22 mouse cellular contexts compared by ENCODE assay signal in the genomic region with DNA sequence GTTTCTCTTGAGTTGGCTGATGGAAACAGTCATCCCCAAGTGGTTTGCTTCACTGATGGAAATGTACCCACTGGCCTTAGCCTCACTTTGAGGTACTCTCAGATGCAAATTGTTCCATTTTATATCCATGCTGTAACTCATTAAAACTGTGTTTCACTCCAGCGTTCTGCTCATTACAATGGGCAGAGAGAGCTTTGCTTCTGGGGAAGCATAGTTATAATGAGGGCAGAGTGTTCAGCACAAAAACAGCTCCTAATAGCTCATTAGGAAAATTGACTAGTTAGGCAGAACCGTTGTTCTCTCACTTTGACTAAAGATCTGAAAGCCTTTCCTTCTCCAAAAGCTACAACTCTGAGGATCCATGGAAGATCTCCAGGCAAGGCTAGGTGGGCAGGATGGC.
DNase-seq lines count a peak whose midpoint lies in the region; ATAC-seq and TF ChIP-seq lines count a peak whose summit lies in the region.
"Had no signal": no experiment of that assay in that cellular context is flagged by ENCODE, and none has a peak within 500 bp of the region (broad histone marks: within the 10 kb centered on the region; RNA-seq: fewer than 3 reads in every experiment).

No protein-coding gene starts in this region.

- no peaks in the 10 kb centered on the region for H3K27me3 ChIP-seq in hindbrain, embryonic 14.5 days (ENCODE audit: control insufficient read depth, insufficient read depth, low read length)
- H3K27me3 ChIP-seq in hindbrain, embryonic 10.5 days (ENCODE audit: insufficient read depth, poor library complexity, severe bottlenecking): no peaks in the 10 kb centered on the region
- no peaks in the 10 kb centered on the region for H3K27me3 ChIP-seq in forebrain, embryonic 13.5 days
- H3K27me3 ChIP-seq in forebrain, postnatal 0 days (ENCODE audit: insufficient read depth, low read length): no peaks in the 10 kb centered on the region
- H3K27me3 ChIP-seq in kidney, embryonic 16.5 days (ENCODE audit: insufficient read depth, low read length): no peaks in the 10 kb centered on the region
- H3K27me3 ChIP-seq: CH12.LX; embryonic facial prominence, embryonic 13.5 days; heart, embryonic 13.5 days; hindbrain, embryonic 12.5 days had no signal

- no peak overlapping the region for H3K27ac ChIP-seq in hindbrain, embryonic 14.5 days
- no peak overlapping the region for H3K27ac ChIP-seq in hindbrain, embryonic 10.5 days
- H3K27ac ChIP-seq in forebrain, embryonic 13.5 days: no peak overlapping the region
- no peak overlapping the region for H3K27ac ChIP-seq in forebrain, postnatal 0 days (ENCODE audit: low read depth, low read length)
- no peak overlapping the region for H3K27ac ChIP-seq in kidney, embryonic 16.5 days (ENCODE audit: low read length)
- H3K27ac ChIP-seq: embryonic facial prominence, embryonic 13.5 days; gastrocnemius, adult 2 months; heart, embryonic 13.5 days; hindbrain, embryonic 12.5 days; hindbrain, postnatal 0 days had no signal

- no peak overlapping the region for H3K4me2 ChIP-seq in hindbrain, embryonic 14.5 days (replicated peaks)
- H3K4me2 ChIP-seq in forebrain, embryonic 13.5 days: no peak overlapping the region
- no peak overlapping the region for H3K4me2 ChIP-seq in forebrain, postnatal 0 days (ENCODE audit: low read depth)
- H3K4me2 ChIP-seq in kidney, embryonic 16.5 days (replicated peaks; ENCODE audit: low read depth, low read length): no peak overlapping the region
- H3K4me2 ChIP-seq: embryonic facial prominence, embryonic 13.5 days; heart, embryonic 13.5 days; hindbrain, embryonic 12.5 days had no signal

- no peaks in the 10 kb centered on the region for H3K4me1 ChIP-seq in hindbrain, embryonic 14.5 days (replicated peaks; ENCODE audit: control insufficient read depth, insufficient read depth, low read length)
- H3K4me1 ChIP-seq in hindbrain, embryonic 10.5 days (replicated peaks): no peaks in the 10 kb centered on the region
- H3K4me1 ChIP-seq in forebrain, embryonic 13.5 days: peaks cover 7% of the 10 kb centered on the region
- H3K4me1 ChIP-seq in forebrain, postnatal 0 days (ENCODE audit: insufficient read depth): no peaks in the 10 kb centered on the region
- H3K4me1 ChIP-seq in kidney, embryonic 16.5 days (ENCODE audit: insufficient read depth, low read length): no peaks in the 10 kb centered on the region
- H3K4me1 ChIP-seq: embryonic facial prominence, embryonic 13.5 days; heart, embryonic 13.5 days; hindbrain, embryonic 12.5 days had no signal

- H3K9me3 ChIP-seq in hindbrain, embryonic 14.5 days (ENCODE audit: control insufficient read depth, low read length): no peaks in the 10 kb centered on the region
- no peaks in the 10 kb centered on the region for H3K9me3 ChIP-seq in hindbrain, embryonic 10.5 days
- no peaks in the 10 kb centered on the region for H3K9me3 ChIP-seq in forebrain, embryonic 13.5 days (replicated peaks)
- H3K9me3 ChIP-seq in forebrain, postnatal 0 days (ENCODE audit: low read length): no peaks in the 10 kb centered on the region
- 0 out of 2 replicates have a peak, but pooled peaks cover under 1% of the 10 kb centered on the region for H3K9me3 ChIP-seq in kidney, embryonic 16.5 days (ENCODE audit: low read length)
- H3K9me3 ChIP-seq: heart, embryonic 13.5 days; hindbrain, embryonic 12.5 days had no signal

- peak; percentile 29 for DNase-seq in hindbrain, embryonic 14.5 days (ENCODE audit: low spot score)
- no peak for DNase-seq in hindbrain, embryonic 10.5 days (ENCODE audit: low spot score)
- DNase-seq in forebrain, postnatal 0 days: no peak
- no peak for DNase-seq in kidney, adult 11 months
- DNase-seq: adrenal gland, adult 8-10 months; adrenal gland, postnatal 36 days; cerebellum, adult 18-20 months; cerebellum, adult 9-11 months; cerebellum, postnatal 36 days; gastrocnemius, adult 2 months; gastrocnemius, postnatal 25 days; heart, adult 11 months; heart, postnatal 36 days; kidney, adult 18-20 months had no signal

- no peak for TF ChIP-seq CTCF in forebrain, postnatal 0 days (IDR thresholded peaks at IDR 0.05; ENCODE audit: low read depth)

- no peak for ATAC-seq in hindbrain, embryonic 14.5 days (ENCODE audit: low FRiP score)
- peak; percentile 82 for ATAC-seq in forebrain, embryonic 13.5 days
- peak; percentile 23; the same call in 1 of the 2 replicates for ATAC-seq in forebrain, postnatal 0 days
- no peak for ATAC-seq in kidney, embryonic 16.5 days (ENCODE audit: low FRiP score, low TSS enrichment)
- ATAC-seq in monocyte, adult 5-6 weeks (replicated peaks; ENCODE audit: insufficient number of reproducible peaks, low FRiP score, low TSS enrichment, poor library complexity, severe bottlenecking): no peak
- ATAC-seq: hindbrain, postnatal 0 days had no signal

- no peaks in the 10 kb centered on the region for H3K36me3 ChIP-seq in hindbrain, embryonic 14.5 days (replicated peaks; ENCODE audit: control insufficient read depth, insufficient read depth)
- H3K36me3 ChIP-seq in hindbrain, embryonic 10.5 days: no peaks in the 10 kb centered on the region
- no peaks in the 10 kb centered on the region for H3K36me3 ChIP-seq in forebrain, embryonic 13.5 days (ENCODE audit: poor library complexity, severe bottlenecking)
- no peaks in the 10 kb centered on the region for H3K36me3 ChIP-seq in forebrain, postnatal 0 days (ENCODE audit: insufficient read depth)
- no peaks in the 10 kb centered on the region for H3K36me3 ChIP-seq in kidney, embryonic 16.5 days (ENCODE audit: insufficient read depth, low read length)
- H3K36me3 ChIP-seq: embryonic facial prominence, embryonic 13.5 days; heart, embryonic 13.5 days; hindbrain, embryonic 12.5 days had no signal

- 82% methylated on average over 2 of the region's 2 CpGs for WGBS in hindbrain, embryonic 14.5 days
- WGBS in hindbrain, embryonic 10.5 days: 89% methylated on average over 2 of the region's 2 CpGs
- WGBS in forebrain, embryonic 13.5 days: 17% methylated on average over 2 of the region's 2 CpGs
- 14% methylated on average over 2 of the region's 2 CpGs for WGBS in forebrain, postnatal 0 days
- WGBS in kidney, embryonic 16.5 days: 71% methylated on average over 2 of the region's 2 CpGs

- H3K4me3 ChIP-seq in hindbrain, embryonic 14.5 days (replicated peaks; ENCODE audit: low read length): no peak overlapping the region
- no peak overlapping the region for H3K4me3 ChIP-seq in hindbrain, embryonic 10.5 days
- H3K4me3 ChIP-seq in forebrain, embryonic 13.5 days: no peak overlapping the region
- no peak overlapping the region for H3K4me3 ChIP-seq in forebrain, postnatal 0 days (ENCODE audit: low read depth, low read length)
- H3K4me3 ChIP-seq in kidney, embryonic 16.5 days (ENCODE audit: low read length): no peak overlapping the region
- H3K4me3 ChIP-seq: embryonic facial prominence, embryonic 13.5 days; gastrocnemius, adult 2 months; heart, embryonic 13.5 days; hindbrain, embryonic 12.5 days had no signal

- H3K9ac ChIP-seq in hindbrain, embryonic 14.5 days: no peak overlapping the region
- no peak overlapping the region for H3K9ac ChIP-seq in forebrain, embryonic 13.5 days
- no peak overlapping the region for H3K9ac ChIP-seq in forebrain, postnatal 0 days
- H3K9ac ChIP-seq in kidney, embryonic 16.5 days (replicated peaks; ENCODE audit: low read length): no peak overlapping the region
- H3K9ac ChIP-seq: embryonic facial prominence, embryonic 13.5 days; heart, embryonic 13.5 days; hindbrain, embryonic 12.5 days had no signal

Comparison
In these comparisons a context has a peak if more than half of its experiments do, and no peak if none do; other contexts are left out.
1. ATAC-seq: peak in forebrain, embryonic 13.5 days (single experiment) and forebrain, postnatal 0 days (single experiment); none in hindbrain, embryonic 14.5 days (single experiment), kidney, embryonic 16.5 days (single experiment) and monocyte, adult 5-6 weeks (single experiment).